Mouse (Mus musculus): ENCODE results near the gene Zfp978. TPM values are rescaled to one million over a fixed set of nuclear protein-coding genes. Genes with fewer than 3 reads are reported as not detected.
"Not testable (repeated sequence)": the region's sequence is repeated elsewhere in the genome, so short reads cannot be mapped to it uniquely, and the experiment has no call there.

The Zfp978 gene
- polyA plus RNA-seq, 1 experiment from 2014 or later: not detected

DNA sequence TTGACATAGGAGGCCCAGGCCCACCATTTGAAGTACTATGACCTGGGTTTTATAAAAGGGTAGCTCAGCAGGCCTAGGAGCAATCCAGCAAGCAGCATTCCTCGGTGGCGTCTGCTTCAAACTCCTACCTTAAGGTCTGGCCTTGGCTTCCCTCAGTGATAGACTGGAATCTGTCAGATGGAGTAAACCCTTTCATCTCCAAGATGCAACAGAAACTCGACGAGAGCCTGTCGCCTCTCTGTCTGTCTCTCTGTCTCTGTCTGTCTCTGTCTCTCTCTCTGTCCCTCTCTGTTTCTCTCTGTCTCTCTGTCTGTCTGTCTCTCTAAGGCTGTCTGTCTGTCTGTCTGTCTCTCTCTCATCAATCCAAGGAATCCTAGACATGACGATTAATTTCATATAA, 42.4 kb downstream of the Zfp978 start:
- H3K27me3 ChIP-seq (replicated peaks; ENCODE audit: control insufficient read depth, insufficient read depth, low read length); H3K4me3 ChIP-seq (ENCODE audit: low read depth, low read length); H3K27ac ChIP-seq (ENCODE audit: low read depth, low read length); H3K36me3 ChIP-seq (ENCODE audit: control insufficient read depth, insufficient read depth); ATAC-seq; H3K4me2 ChIP-seq (replicated peaks; ENCODE audit: low read depth); H3K9ac ChIP-seq (ENCODE audit: low read depth, low read length); H3K4me1 ChIP-seq (replicated peaks; ENCODE audit: control insufficient read depth, insufficient read depth, low read length): not testable (repeated sequence)
- 86% methylated on average over 6 of the region's 6 CpGs for WGBS
- peaks cover 31% of the 10 kb centered on the region for H3K9me3 ChIP-seq (ENCODE audit: control insufficient read depth)

DNA sequence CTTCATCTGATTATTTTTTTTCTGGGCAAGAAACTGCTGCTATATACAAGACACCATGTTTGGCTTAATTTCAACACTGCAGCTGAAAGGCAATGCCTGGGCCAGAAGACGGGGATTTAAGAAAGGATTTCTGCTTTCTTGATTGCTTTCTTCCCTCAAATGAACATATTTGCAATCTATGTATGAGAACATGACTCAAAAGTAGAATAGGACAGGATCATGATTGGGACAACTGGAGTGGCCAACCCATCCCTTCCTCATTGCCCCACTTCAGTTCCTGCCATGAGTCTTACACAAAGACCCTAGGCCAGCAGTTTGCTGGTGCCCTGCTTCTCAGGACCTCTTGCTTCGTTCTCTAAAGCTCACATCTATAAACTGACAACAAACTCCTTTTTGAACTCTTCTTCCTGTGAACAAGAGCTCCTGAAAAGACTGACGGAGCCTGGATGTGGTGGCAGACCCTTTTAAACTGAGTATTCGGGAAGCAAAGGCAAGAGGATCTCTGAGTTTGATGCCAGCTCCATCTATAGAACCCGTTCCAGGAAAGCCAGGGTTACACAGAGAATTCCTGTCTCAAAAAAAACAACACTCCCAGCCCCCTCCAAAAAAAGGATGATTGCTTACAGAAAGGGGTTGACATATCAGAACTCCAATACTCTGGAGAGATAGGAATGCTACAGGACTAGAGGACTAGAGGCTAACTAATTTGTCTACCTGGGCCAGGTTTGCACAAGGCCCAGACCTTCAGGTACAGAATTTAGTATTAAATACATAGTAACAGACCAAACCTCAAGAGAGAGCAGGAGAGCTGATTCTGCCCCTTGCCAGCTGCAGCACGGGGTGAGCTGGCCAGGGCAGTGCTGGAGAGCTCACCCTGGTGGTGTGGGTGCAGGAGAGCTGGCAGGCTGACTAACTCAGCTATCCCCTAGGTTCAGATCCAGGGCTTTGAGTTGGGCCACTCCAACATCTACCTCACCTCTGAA, 43.1 kb downstream of the Zfp978 start:
- WGBS: 76% methylated on average over 5 of the region's 6 CpGs
- H3K27me3 ChIP-seq (replicated peaks; ENCODE audit: control insufficient read depth, insufficient read depth, low read length); H3K4me1 ChIP-seq (replicated peaks; ENCODE audit: control insufficient read depth, insufficient read depth, low read length); H3K27ac ChIP-seq (ENCODE audit: low read depth, low read length); H3K4me2 ChIP-seq (replicated peaks; ENCODE audit: low read depth); H3K9ac ChIP-seq (ENCODE audit: low read depth, low read length); H3K36me3 ChIP-seq (ENCODE audit: control insufficient read depth, insufficient read depth); H3K4me3 ChIP-seq (ENCODE audit: low read depth, low read length): not testable (repeated sequence)
- H3K9me3 ChIP-seq (ENCODE audit: control insufficient read depth): peaks cover 26% of the 10 kb centered on the region
- ATAC-seq: peak; percentile 33; the same call in 1 of the 2 replicates

DNA sequence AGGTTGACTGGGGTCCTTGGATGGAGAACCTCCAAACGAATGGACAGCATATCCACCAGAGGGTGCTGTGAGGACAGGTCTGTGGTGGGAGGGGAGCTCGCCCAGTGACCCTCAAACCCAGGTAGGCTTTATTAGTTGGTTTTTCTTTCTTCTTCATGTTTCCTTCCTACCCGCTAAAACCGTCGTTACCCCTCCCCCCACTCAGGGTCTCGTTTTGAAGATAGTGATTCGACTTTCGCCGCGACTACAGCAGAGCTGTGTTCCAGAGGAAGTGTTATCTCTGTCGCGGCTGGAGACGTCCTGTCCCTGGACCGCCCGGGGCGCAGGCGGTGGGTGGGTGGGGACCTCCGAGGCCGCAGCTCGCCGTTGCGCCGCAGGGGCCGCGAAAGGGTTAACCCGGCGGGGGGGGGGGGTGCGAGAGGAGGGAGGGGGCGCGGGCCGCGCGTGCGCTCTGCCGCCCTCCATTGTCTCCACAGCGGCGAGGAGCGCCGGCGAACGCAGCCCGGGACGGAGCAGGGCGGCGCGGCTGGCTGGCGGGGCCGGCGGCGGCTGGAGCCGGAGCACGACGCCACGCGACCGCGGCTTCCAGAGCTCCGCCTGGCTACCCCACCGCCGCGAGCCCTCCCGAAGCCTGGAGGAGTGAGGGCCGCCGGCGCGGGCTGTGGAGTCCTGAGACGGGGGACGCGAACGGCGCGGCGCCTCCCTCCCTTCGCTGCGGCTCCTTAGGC, 45.8 kb downstream of the Zfp978 start:
- 1% methylated on average over 35 of the region's 75 CpGs for WGBS
- ATAC-seq: peak; percentile 72
- Histone ChIP-seq H3K4me2 (replicated peaks; ENCODE audit: low read depth) (peak overlapping the region; percentile 71), H3K36me3 (ENCODE audit: control insufficient read depth, insufficient read depth) (no peaks in the 10 kb centered on the region), H3K4me1 (replicated peaks; ENCODE audit: control insufficient read depth, insufficient read depth, low read length) (no peaks in the 10 kb centered on the region), H3K9ac (ENCODE audit: low read depth, low read length) (peak overlapping the region; percentile 45; the same call in 1 of the 2 replicates), H3K27me3 (replicated peaks; ENCODE audit: control insufficient read depth, insufficient read depth, low read length) (no peaks in the 10 kb centered on the region), H3K27ac (ENCODE audit: low read depth, low read length) (no peak overlapping the region), H3K9me3 (ENCODE audit: control insufficient read depth) (peaks cover 23% of the 10 kb centered on the region), H3K4me3 (ENCODE audit: low read depth, low read length) (peak overlapping the region; percentile 41)
- TF ChIP-seq CTCF (IDR thresholded peaks at IDR 0.05; ENCODE audit: low read depth): peak; percentile 48

DNA sequence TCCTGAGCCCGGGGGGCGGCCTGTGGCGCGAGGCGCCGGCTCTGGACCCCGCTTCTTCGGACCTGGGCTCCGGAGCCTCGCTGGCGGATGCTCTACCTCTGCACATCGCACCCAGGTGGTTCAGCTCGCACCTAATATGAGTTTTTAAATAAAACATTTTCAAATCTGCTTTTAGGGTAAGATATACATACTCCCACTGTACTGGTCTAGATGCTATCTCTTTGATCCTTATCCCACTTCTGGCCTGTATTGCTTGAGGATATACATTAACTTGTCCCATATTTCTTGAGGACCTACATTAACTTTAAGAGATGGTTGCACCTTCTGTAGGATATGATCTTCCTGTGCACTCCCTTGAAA, 46.3 kb downstream of the Zfp978 start:
- TF ChIP-seq CTCF (IDR thresholded peaks at IDR 0.05; ENCODE audit: low read depth): no peak
- H3K27ac ChIP-seq (ENCODE audit: low read depth, low read length): no peak overlapping the region
- ATAC-seq: no peak
- H3K9ac ChIP-seq (ENCODE audit: low read depth, low read length): peak overlapping the region; percentile 45; the same call in 1 of the 2 replicates
- peak overlapping the region; percentile 71 for H3K4me2 ChIP-seq (replicated peaks; ENCODE audit: low read depth)
- no peaks in the 10 kb centered on the region for H3K4me1 ChIP-seq (replicated peaks; ENCODE audit: control insufficient read depth, insufficient read depth, low read length)
- H3K36me3 ChIP-seq (ENCODE audit: control insufficient read depth, insufficient read depth): no peaks in the 10 kb centered on the region
- H3K27me3 ChIP-seq (replicated peaks; ENCODE audit: control insufficient read depth, insufficient read depth, low read length): no peaks in the 10 kb centered on the region
- peaks cover 18% of the 10 kb centered on the region for H3K9me3 ChIP-seq (ENCODE audit: control insufficient read depth)
- peak overlapping the region; percentile 41 for H3K4me3 ChIP-seq (ENCODE audit: low read depth, low read length)
- 12% methylated on average over 9 of the region's 13 CpGs for WGBS

DNA sequence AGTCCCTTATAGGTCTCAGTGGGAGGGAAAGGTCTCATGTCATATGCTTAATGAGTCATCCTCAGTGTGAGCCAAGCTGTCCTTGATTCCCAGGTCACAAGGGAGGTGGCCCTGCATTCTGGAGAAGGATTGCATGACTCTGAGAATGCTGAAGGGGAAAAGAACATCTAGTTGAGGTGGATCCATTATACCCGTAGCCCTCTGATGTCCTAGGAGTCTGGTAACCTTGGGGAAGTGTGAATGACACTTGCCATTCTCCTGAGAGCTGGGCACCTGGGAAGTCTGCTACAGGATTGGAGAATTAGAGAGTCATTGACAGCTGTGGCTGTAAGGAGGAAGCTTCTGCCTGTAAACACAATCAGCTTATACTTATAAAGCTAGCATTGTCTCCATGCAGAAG, 55.3 kb downstream of the Zfp978 start:
- H3K9me3 ChIP-seq (ENCODE audit: control insufficient read depth): peaks cover 15% of the 10 kb centered on the region
- H3K36me3 ChIP-seq (ENCODE audit: control insufficient read depth, insufficient read depth); H3K4me2 ChIP-seq (replicated peaks; ENCODE audit: low read depth); H3K27ac ChIP-seq (ENCODE audit: low read depth, low read length); H3K4me1 ChIP-seq (replicated peaks; ENCODE audit: control insufficient read depth, insufficient read depth, low read length); H3K4me3 ChIP-seq (ENCODE audit: low read depth, low read length); H3K9ac ChIP-seq (ENCODE audit: low read depth, low read length); H3K27me3 ChIP-seq (replicated peaks; ENCODE audit: control insufficient read depth, insufficient read depth, low read length): not testable (repeated sequence)
- 71% methylated on average over 1 of the region's 1 CpGs for WGBS
- peak; percentile 16; the same call in 1 of the 2 replicates for ATAC-seq

DNA sequence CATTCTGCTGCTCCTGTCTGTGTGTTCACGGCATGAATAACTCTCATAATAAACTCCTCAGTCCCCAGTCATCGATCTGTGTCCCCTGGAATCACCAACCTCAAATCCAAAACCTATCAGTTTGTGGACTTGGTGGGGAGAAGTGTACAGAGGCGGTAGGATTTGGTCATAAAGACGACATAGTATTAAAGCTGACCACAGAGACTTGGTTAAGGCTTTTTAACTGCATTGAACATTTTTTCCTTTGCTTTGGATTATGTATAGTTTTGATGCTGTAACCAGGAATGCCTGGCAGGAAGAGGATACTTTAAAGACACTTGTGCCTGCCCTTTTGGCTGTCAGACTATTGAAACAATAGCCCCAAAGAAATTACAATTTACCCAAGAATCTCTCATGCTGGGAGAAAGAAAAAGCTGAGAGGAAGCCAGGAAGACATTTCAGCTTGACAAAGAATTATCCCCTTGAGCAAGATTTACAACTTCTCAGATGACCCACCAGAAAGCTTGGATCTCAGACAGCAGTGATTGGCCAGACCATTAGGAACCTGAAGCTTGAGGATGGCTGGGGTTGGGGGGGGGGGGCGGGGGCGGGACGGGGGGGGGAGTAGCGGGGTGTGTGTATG, 56.2 kb downstream of the Zfp978 start:
- H3K4me1 ChIP-seq (replicated peaks; ENCODE audit: control insufficient read depth, insufficient read depth, low read length): no peaks in the 10 kb centered on the region

More for the DNA sequence above, 56.2 kb downstream of the Zfp978 start:
- H3K9me3 ChIP-seq (ENCODE audit: control insufficient read depth): peaks cover 17% of the 10 kb centered on the region
- ATAC-seq: no peak
- no peak overlapping the region for H3K27ac ChIP-seq (ENCODE audit: low read depth, low read length)
- no peak overlapping the region for H3K4me3 ChIP-seq (ENCODE audit: low read depth, low read length)
- TF ChIP-seq CTCF (IDR thresholded peaks at IDR 0.05; ENCODE audit: low read depth): no peak
- 49% methylated on average over 7 of the region's 8 CpGs for WGBS
- no peak overlapping the region for H3K4me2 ChIP-seq (replicated peaks; ENCODE audit: low read depth)
- no peaks in the 10 kb centered on the region for H3K27me3 ChIP-seq (replicated peaks; ENCODE audit: control insufficient read depth, insufficient read depth, low read length)
- H3K36me3 ChIP-seq (ENCODE audit: control insufficient read depth, insufficient read depth): no peaks in the 10 kb centered on the region
- H3K9ac ChIP-seq (ENCODE audit: low read depth, low read length): no peak overlapping the region
